Mouse (Mus musculus) urinary bladder, postnatal 36 days (tissue): ENCODE data around the gene Mybl2.
A peak's percentile ranks its signal among the peaks of the same experiment; 100 is the strongest.

Source experiments
- DNase-seq, 2 experiments: peaks; one replicate each; pipeline ENCODE4 v3.0.0; 2022; ENCODE audit warnings: low spot score in 2 of 2, mixed read lengths in 1 of 2

Gene Mybl2

GRCm38 (mm10) chr2:163071590-163071989 is 17.1 kb downstream of the Mybl2 start:
- DNase-seq = no peak

DNA sequence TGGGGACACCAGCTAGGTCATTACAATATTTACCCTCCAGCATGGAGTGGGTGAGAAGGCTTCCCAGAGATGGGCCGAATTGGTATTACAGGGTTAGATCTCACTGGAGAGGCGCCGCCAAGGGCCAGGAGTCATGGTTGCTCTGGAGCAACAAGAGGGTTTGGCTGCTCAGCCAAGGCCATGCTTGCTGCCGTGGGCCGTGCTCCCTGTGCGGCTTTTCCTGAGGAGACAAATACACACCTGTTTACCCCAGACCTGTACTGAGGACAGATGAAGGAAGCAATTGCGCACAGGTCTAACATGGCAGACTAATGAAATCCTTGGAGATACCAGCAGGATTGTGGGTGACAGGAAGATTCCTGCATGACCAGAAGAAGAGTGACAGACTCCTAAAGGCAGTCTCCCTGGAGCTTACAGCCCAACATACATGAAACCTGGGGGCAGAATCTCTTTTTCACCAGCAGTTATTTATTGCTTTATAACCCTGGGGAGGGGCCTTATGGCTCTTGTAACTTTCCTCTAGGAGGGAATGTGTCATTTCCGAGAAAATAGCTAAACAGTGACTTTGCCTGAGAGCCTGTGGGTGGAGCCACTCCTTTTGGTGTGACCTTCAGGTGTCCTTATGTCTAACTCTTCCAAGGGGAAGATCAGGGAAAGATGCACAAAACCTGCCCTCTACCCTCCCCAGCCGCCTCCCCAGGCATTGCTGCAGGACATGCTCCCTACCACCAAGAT is 18.7 kb downstream of the Mybl2 start:
- DNase-seq = no peak

- DNase-seq = no peak
Measured at GRCm38 (mm10) chr2:163074006-163074405, 19.5 kb downstream of the Mybl2 start.

GRCm38 (mm10) chr2:163074808-163075207 is 20.3 kb downstream of the Mybl2 start:
- no peak for DNase-seq

GRCm38 (mm10) chr2:163075234-163075633 is 20.7 kb downstream of the Mybl2 start:
- peak in 1 of 2 experiments; percentile 15 for DNase-seq

GRCm38 (mm10) chr2:163079041-163079440 is 24.6 kb downstream of the Mybl2 start:
- no peak for DNase-seq

- no peak for DNase-seq
Measured at GRCm38 (mm10) chr2:163082591-163082990, 28.1 kb downstream of the Mybl2 start.

- no peak for DNase-seq
Measured at GRCm38 (mm10) chr2:163084519-163084918, 30.0 kb downstream of the Mybl2 start.

DNA sequence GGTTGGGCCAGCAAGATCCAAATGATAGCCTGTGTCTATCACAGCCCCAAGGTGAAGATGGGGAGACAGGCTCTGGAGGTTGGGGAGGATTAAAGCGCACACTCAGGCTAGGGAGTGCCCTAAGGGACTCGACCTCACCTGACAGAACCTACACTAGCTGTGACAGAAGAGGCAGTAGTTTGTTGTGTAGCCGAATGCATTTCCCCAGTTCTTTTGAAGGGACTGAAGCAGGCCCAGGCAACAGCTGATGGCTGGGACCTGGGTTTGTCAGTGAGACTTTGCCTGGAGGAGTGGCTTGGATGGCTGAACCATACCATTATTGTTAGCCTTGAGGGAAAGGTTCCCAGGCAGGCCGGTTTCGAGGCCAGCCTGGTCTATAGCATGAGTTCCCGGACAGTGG is 30.6 kb downstream of the Mybl2 start:
- no peak for DNase-seq

- no peak for DNase-seq
Measured at GRCm38 (mm10) chr2:163086561-163086960, 32.1 kb downstream of the Mybl2 start.

GRCm38 (mm10) chr2:163087728-163088127 is 33.2 kb downstream of the Mybl2 start, which contains the start of gene Gtsf1l:
Gtsf1l (minus strand) TSS chr2:163087855.
- no peak for DNase-seq

- peak in 1 of 2 experiments; percentile 7 for DNase-seq
Measured at GRCm38 (mm10) chr2:163089475-163090123, 35.1 kb downstream of the Mybl2 start.

- no peak for DNase-seq
Measured at GRCm38 (mm10) chr2:163094909-163095308, 40.4 kb downstream of the Mybl2 start.

- no peak for DNase-seq
Measured at GRCm38 (mm10) chr2:163095784-163096183, 41.3 kb downstream of the Mybl2 start.

GRCm38 (mm10) chr2:163099919-163100318 is 45.4 kb downstream of the Mybl2 start:
- no peak for DNase-seq

- no peak for DNase-seq
Measured at GRCm38 (mm10) chr2:163100551-163100950, 46.1 kb downstream of the Mybl2 start.

DNA sequence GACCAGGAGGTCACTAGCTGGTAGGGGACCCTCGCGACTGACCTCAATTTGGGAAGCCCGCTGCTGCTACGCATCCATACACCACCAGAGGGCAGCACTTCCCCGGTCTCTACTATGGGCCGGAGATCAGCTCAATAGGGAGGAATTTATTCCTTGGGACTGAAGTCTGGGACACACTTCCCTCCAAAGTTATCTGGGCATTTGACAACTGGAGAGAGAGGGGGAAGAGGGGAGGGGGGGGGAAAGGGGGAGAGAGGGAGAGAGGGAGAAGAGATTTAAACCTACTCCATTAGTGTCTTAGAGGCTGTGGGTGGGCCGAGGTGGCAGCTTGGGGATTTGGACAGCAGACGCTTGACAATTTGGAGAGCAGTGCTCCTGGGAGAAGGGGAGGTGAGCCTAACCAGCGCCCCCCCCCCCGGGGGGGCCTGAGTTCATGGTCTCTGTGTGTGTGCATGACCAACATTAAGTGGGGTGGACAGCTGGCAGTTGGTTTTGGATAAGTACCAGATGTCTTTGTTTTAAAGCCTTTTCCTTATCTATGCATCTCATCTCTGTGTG is 47.2 kb downstream of the Mybl2 start:
- DNase-seq = peak; percentile 36 to 56

GRCm38 (mm10) chr2:163102216-163102615 is 47.7 kb downstream of the Mybl2 start:
- DNase-seq = no peak

GRCm38 (mm10) chr2:163102900-163103653 is 48.6 kb downstream of the Mybl2 start:
- no peak for DNase-seq

GRCm38 (mm10) chr2:163104086-163104770 is 49.7 kb downstream of the Mybl2 start:
- no peak for DNase-seq

- no peak for DNase-seq
Measured at GRCm38 (mm10) chr2:163108385-163108784, 53.9 kb downstream of the Mybl2 start.

DNA sequence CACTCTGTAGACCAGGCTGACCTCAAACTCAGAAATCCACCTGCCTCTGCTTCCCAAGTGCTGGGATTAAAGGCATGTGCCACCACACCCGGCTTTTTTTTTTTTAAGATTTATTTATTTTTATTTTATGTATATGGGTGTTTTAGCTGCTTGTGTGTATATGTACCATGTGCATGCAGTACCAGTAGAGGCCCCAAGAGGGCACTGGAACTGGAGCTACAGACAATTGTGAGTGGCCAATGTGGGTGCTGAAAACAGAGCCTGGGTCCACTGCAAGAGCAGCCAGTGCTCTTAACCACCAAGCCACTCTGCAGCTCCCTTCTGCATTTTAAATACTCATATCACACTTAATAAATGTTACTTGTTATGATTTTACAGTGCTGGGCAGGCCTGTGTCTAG is 56.2 kb downstream of the Mybl2 start:
- no peak for DNase-seq
